Mouse (Mus musculus) midbrain, embryonic 15.5 days (tissue): ENCODE measurements at regions not wholly inside any gene's neighbourhood (a gene's known extent, or its start where the extent isn't known, plus 50 kb on each side); places are given as distances from the start of the nearest gene placed in this dataset.
"Not testable (repeated sequence)": the region's sequence is repeated elsewhere in the genome, so short reads cannot be mapped to it uniquely, and the experiment has no call there.

Experiments
- ATAC-seq: fragments of 200-750 bp; cut with Nextera tagmentation; replicated peaks from 2 replicates; pipeline ENCODE4 v1.8.0; 2017; ENCODE audit warnings: moderate TSS enrichment
- H3K27ac ChIP-seq: fragments of 300-500 bp; sonication (generic); 2 replicates; pipeline ENCODE4 v1.5.1; 2015; ENCODE audit warnings: mild to moderate bottlenecking, inconsistent platforms
- H3K27me3 ChIP-seq: fragments of 300-500 bp; sonication (generic); replicated peaks from 2 replicates; pipeline ENCODE4 v1.6.1; 2015; ENCODE audit warnings: inconsistent platforms
- H3K36me3 ChIP-seq: fragments of 300-500 bp; sonication (generic); replicated peaks from 2 replicates; pipeline ENCODE4 v1.6.1; 2015; ENCODE audit warnings: inconsistent platforms
- H3K4me1 ChIP-seq: fragments of 300-500 bp; sonication (generic); 2 replicates; pipeline ENCODE4 v1.6.1; 2015; ENCODE audit warnings: inconsistent platforms
- H3K4me2 ChIP-seq: fragments of 300-500 bp; sonication (generic); 2 replicates; pipeline ENCODE4 v1.6.1; 2015; ENCODE audit warnings: inconsistent platforms, mild to moderate bottlenecking, moderate library complexity
- H3K4me3 ChIP-seq: fragments of 300-500 bp; sonication (generic); 2 replicates; pipeline ENCODE4 v1.5.1; 2015; ENCODE audit warnings: mild to moderate bottlenecking, inconsistent platforms
- H3K9ac ChIP-seq: fragments of 300-500 bp; sonication (generic); 2 replicates; pipeline ENCODE4 v1.6.1; 2015; ENCODE audit warnings: mild to moderate bottlenecking, inconsistent platforms
- H3K9me3 ChIP-seq: fragments of 300-500 bp; sonication (generic); 2 replicates; pipeline ENCODE4 v1.6.1; 2016; ENCODE audit warnings: inconsistent platforms
- WGBS: fragments of 180-500 bp; shearing (Covaris S2); methylation state at CpG from one replicate; pipeline ENCODE4 v1.1.7; 2015; ENCODE audit warnings: mixed read lengths; 5-methylcytosine and 5-hydroxymethylcytosine counted together

DNA sequence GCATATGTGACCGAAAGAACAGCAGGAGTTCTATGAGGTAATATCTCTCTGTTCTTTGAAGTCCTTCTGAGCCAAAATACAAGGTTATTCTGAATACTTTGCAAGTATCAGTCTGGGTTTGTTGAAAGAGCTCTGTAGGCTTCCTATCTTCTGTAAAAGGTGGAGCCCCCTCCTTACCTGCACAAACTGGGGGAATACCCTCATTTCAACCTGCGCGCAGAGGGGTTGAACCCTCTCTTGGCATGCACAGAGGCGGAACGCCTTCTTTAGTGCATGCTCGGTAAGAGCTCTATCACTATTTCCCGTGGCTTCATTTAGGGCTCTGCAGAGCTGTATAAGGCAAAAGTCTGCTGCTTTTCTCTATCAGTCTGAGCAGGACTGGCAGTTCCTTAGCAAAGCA lies 113.0 kb upstream of the Klf3 start:
- 76% methylated on average over 7 of the region's 7 CpGs for WGBS
- ATAC-seq = no peak
- no peak overlapping the region for H3K9ac ChIP-seq
- H3K27ac ChIP-seq = no peak overlapping the region
- no peak overlapping the region for H3K4me2 ChIP-seq
- H3K4me3 ChIP-seq = no peak overlapping the region
- no peaks in the 10 kb centered on the region for H3K4me1 ChIP-seq
- H3K27me3 ChIP-seq = no peaks in the 10 kb centered on the region
- H3K9me3 ChIP-seq = no peaks in the 10 kb centered on the region
- no peaks in the 10 kb centered on the region for H3K36me3 ChIP-seq

DNA sequence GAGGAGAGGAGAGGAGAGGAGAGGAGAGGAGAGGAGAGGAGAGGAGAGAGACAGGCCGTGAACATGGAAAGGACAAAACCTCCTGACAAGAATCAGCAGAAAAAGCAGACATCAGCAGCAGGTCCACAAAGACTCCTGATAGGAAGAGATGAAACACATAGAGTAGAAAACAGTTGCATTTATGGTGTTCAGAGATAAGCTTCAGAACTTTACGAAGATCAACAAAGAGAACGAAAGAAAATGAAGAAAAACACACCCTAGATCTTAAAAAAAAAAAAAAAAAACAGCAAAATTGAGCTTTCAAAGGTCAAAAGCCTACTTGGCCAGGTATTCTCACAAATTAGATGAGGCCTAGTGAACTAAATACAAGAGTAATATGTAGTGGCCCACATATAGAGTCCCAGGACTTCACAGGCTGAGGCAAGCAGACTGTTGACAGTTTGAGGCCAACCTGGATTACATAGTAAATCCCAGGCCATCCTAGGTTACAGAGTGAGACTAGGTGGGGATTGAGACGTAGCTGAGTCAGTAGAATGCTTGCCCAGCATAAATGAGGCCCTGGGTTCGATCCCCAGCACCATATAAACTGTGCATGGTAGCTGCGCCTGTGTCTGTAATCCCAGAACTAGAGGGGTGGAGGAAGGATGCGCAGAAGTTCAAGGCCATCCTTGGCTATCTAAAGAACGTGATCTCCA lies 111.6 kb upstream of the Klf3 start:
- H3K4me1 ChIP-seq = no peaks in the 10 kb centered on the region
- ATAC-seq = no peak
- no peak overlapping the region for H3K27ac ChIP-seq
- no peaks in the 10 kb centered on the region for H3K27me3 ChIP-seq
- H3K4me2 ChIP-seq = no peak overlapping the region
- H3K9ac ChIP-seq = no peak overlapping the region
- WGBS = 92% methylated on average over 8 of the region's 8 CpGs
- H3K4me3 ChIP-seq = no peak overlapping the region
- H3K36me3 ChIP-seq = no peaks in the 10 kb centered on the region
- no peaks in the 10 kb centered on the region for H3K9me3 ChIP-seq

DNA sequence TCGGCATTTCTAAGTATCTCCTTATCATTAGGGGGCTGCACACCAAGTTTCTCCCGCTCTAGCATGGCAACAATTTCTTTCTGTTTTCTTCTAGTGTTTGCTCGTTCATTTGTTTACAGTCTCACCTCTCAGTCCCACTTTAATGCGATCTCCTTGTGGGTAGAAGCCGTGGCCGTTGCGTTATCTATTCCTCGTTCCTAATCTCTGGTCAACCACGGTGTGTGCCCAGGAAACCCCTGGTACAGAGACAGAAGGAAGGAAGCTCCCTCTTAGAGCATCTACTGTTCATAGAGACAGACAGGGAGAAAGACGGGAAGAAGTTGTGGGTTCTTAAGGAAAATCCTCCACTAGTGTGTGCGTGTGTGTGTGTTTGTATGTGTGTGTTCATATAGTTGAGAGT lies 110.9 kb upstream of the Klf3 start:
- Histone ChIP-seq H3K9ac (no peak overlapping the region), H3K4me3 (no peak overlapping the region), H3K36me3 (no peaks in the 10 kb centered on the region), H3K4me2 (no peak overlapping the region), H3K27me3 (no peaks in the 10 kb centered on the region), H3K9me3 (no peaks in the 10 kb centered on the region), H3K27ac (no peak overlapping the region), H3K4me1 (no peaks in the 10 kb centered on the region)
- no peak for ATAC-seq
- 94% methylated on average over 11 of the region's 11 CpGs for WGBS

DNA sequence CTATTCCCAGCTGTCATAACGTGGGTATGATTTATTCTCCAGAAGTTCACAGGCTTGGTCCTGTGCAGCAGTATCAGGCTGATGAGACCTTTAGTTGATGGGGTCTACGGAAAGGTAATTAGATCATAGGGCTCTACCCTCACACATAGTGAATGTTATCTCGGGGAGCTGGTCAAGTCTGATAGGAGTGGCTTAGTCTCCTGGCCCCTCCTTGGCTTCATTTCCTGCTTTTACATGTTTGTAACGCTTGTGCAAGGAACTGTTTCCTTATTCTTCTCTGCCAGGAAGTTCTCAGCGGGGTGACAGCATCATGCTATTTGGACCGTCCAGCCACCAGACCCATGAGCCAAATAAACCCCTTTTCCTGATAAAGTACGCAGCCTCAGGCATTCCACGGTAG lies 109.6 kb upstream of the Klf3 start:
- no peak overlapping the region for H3K27ac ChIP-seq
- H3K9ac ChIP-seq = no peak overlapping the region
- H3K4me3 ChIP-seq = no peak overlapping the region
- ATAC-seq = no peak
- 89% methylated on average over 8 of the region's 8 CpGs for WGBS
- H3K9me3 ChIP-seq = no peaks in the 10 kb centered on the region
- H3K4me2 ChIP-seq = no peak overlapping the region
- no peaks in the 10 kb centered on the region for H3K36me3 ChIP-seq
- H3K27me3 ChIP-seq = no peaks in the 10 kb centered on the region
- no peaks in the 10 kb centered on the region for H3K4me1 ChIP-seq

DNA sequence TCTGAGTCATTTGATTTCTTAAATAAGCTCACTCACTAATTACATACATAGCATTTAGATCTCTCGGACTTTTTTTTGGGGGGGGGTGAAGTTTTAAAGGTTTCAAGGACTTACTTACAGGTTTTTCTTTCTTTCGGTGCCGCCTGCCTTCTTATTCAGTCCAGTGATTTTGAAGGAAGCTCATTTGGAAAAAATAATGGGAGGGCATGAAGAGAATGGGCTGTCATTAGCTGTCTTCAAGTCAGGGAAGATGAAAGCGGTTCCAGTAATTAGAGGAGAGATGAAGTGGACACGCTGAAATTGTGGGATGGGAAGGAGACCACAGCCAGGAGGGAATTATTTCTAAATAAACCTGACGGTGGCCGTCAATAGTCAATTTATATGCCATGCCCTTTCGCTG lies 108.6 kb upstream of the Klf3 start:
- ATAC-seq = no peak
- 37% methylated on average over 8 of the region's 8 CpGs for WGBS
- H3K4me3 ChIP-seq = no peak overlapping the region
- H3K9me3 ChIP-seq = no peaks in the 10 kb centered on the region
- no peak overlapping the region for H3K9ac ChIP-seq
- no peak overlapping the region for H3K27ac ChIP-seq
- H3K27me3 ChIP-seq = no peaks in the 10 kb centered on the region
- no peak overlapping the region for H3K4me2 ChIP-seq
- no peaks in the 10 kb centered on the region for H3K4me1 ChIP-seq
- no peaks in the 10 kb centered on the region for H3K36me3 ChIP-seq

DNA sequence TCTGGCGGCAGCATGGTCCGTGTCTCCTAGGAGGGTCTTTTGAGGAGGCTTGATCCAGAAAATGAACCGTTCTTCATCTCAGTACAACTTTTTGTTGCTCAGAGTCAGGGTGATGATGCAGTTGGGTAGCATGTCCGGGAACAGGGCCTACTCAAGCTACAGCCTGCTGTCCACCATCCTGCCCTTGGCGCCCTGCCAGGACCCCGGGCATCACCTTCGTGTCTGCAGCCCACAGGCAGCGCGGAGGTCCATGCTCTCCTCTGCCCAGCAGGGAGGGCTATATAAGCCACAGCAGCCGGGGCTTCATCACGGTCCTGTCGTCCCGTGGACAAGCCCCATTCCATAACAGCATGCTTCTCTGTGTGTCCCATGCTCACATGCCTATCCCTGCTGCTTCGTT lies 107.1 kb upstream of the Klf3 start:
- Histone ChIP-seq H3K9ac (no peak overlapping the region), H3K36me3 (no peaks in the 10 kb centered on the region), H3K4me2 (no peak overlapping the region), H3K4me3 (no peak overlapping the region), H3K4me1 (no peaks in the 10 kb centered on the region), H3K27me3 (no peaks in the 10 kb centered on the region), H3K27ac (no peak overlapping the region), H3K9me3 (no peaks in the 10 kb centered on the region)
- ATAC-seq = no peak
- WGBS = 85% methylated on average over 14 of the region's 14 CpGs

DNA sequence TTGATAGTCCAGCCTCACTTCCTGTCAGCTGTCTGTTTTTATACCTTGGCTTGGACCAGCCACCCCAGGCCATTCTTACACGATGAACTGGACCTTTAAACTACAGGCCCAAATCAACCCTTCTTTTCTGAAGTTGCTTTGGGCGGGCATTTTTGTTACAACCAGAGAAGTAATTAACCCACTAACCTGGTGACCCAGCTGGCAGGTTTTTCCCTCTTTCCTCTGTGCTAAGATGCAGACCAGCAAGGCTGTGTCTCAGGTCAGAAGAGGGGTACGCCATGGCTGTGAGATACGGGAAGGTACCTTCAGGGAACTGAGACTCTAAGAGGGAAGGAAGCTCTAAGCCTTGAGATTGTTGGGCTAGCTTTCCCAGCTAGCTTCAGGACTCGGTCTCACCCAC lies 105.7 kb upstream of the Klf3 start:
- Histone ChIP-seq H3K36me3 (no peaks in the 10 kb centered on the region), H3K27ac (no peak overlapping the region), H3K27me3 (no peaks in the 10 kb centered on the region), H3K4me1 (peaks cover 9% of the 10 kb centered on the region; the same call in 1 of the 2 replicates), H3K4me2 (no peak overlapping the region), H3K9me3 (no peaks in the 10 kb centered on the region), H3K9ac (no peak overlapping the region), H3K4me3 (no peak overlapping the region)
- 90% methylated on average over 5 of the region's 5 CpGs for WGBS
- no peak for ATAC-seq

DNA sequence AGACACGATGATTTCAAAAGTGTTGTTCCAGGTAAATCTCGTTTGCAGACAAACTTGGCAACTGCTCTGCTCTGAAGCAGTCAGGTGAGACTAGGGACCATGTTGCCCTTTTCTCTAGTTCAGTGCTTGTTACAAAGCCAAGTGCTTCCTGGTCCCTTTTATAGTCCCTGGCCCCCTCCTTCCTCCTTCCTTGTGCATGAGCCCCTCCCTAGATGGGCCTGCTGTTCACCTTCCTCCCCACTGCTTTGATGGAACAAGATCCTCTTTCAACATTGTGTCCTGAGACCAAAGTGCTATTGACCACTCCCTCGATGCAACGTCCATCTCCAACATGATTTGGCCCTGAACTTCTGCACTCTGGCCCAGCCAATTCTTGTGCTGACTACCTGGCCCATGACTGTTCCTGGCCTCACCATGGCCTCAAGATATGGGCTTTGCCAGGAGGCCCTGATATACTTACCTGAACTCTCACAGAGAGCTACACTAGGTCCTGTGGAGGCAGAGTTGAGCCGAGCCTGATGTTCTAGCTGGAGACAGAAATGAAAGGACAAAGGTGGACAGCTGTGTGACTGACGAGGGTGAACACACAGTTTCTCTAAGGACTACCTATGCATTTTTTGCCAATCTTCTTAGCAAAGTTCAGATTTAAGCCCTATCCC lies 104.6 kb upstream of the Klf3 start:
- Histone ChIP-seq H3K27me3 (no peaks in the 10 kb centered on the region), H3K9ac (no peak overlapping the region), H3K4me2 (no peak overlapping the region), H3K9me3 (no peaks in the 10 kb centered on the region), H3K36me3 (no peaks in the 10 kb centered on the region), H3K4me3 (no peak overlapping the region), H3K27ac (no peak overlapping the region), H3K4me1 (peaks cover 14% of the 10 kb centered on the region; the same call in 1 of the 2 replicates)
- ATAC-seq = no peak
- 88% methylated on average over 6 of the region's 6 CpGs for WGBS

DNA sequence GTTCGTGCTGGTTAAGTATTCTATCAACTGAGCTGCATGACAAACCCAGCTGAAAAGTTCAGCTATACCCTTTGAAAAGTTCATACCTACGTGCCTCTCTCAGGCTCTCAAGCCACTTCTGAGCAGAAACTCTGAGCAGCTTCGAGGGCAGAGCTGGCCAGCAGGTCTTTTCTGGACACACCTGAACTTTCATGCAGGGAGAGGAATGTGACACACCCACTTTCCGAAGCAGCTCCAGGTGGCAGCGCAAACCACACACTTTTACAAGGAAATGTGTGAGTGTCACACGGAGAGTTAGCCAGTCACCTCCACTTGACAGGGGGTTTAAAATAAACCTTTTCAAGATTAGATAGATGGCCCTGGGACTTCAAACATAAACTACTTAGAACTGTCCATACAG lies 103.2 kb upstream of the Klf3 start:
- Histone ChIP-seq H3K4me2 (no peak overlapping the region), H3K9ac (no peak overlapping the region)
- WGBS = 92% methylated on average over 6 of the region's 6 CpGs

DNA sequence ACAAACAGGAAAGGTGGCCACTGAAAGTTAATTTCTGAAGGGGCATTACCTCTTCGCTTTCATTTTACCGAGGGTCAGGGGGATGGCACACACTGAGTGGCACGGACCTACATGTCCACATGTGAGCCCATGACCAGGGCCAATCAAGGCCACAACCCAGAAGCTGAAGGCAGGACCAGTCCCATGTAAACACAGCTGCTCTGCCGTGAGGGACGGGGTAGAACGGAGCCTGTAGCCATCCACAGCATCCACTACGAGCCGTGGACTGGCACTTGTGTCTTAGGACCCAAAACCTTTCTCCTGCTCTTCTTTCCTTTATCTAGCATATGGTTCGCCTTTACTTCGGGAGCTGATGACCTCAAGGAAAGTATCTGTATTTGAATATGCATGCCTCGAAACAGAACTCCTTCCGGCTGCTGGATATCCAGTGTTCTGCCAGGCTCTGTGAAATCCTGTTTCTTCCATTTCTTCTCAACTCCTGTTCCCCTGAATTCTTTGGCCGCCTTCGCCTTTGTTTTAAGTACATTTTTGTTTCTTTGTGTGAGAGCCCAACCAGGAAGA lies 101.9 kb upstream of the Klf3 start:
- Histone ChIP-seq H3K27ac (peak overlapping the region; percentile 73), H3K9ac (no peak overlapping the region), H3K4me1 (peaks cover 14% of the 10 kb centered on the region; the same call in 1 of the 2 replicates), H3K36me3 (no peaks in the 10 kb centered on the region), H3K4me3 (no peak overlapping the region), H3K4me2 (no peak overlapping the region; the same call in 1 of the 2 replicates), H3K9me3 (no peaks in the 10 kb centered on the region), H3K27me3 (no peaks in the 10 kb centered on the region)
- 57% methylated on average over 14 of the region's 14 CpGs for WGBS
- ATAC-seq = peak; percentile 50; the same call in 1 of the 2 replicates

More for the DNA sequence above, 103.2 kb upstream of the Klf3 start:
- Histone ChIP-seq H3K27ac (no peak overlapping the region), H3K9me3 (no peaks in the 10 kb centered on the region), H3K4me1 (peaks cover 14% of the 10 kb centered on the region; the same call in 1 of the 2 replicates), H3K4me3 (no peak overlapping the region), H3K36me3 (no peaks in the 10 kb centered on the region), H3K27me3 (no peaks in the 10 kb centered on the region)
- ATAC-seq = no peak

DNA sequence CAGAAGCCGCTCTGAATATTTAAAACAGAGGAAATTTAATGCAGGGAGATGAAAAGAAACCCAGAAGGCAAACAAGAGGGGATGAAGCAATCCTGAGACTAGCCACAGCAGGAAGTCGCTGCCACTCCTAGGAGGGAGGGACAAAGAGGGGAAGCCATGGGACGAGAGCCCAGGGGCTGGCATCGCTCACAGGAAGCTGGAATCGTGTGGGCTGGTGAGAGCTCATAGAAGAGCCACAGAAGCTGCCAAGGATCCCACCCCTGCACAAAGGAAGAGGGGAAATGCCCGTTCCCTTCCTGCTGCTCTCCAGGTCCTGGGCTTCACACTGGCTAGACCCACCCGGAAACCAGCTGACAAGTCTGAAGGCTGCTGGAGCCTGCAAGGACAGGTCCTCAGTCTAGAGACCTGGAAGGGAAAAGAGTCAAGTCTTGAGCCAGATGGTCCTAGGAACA lies 101.4 kb upstream of the Klf3 start:
- Histone ChIP-seq H3K27me3 (no peaks in the 10 kb centered on the region), H3K36me3 (no peaks in the 10 kb centered on the region), H3K9ac (no peak overlapping the region), H3K4me1 (peaks cover 14% of the 10 kb centered on the region; the same call in 1 of the 2 replicates), H3K4me2 (peak overlapping the region; percentile 14; the same call in 1 of the 2 replicates), H3K4me3 (no peak overlapping the region), H3K9me3 (no peaks in the 10 kb centered on the region), H3K27ac (peak overlapping the region; percentile 73)
- WGBS = 16% methylated on average over 7 of the region's 7 CpGs
- ATAC-seq = peak; percentile 84

DNA sequence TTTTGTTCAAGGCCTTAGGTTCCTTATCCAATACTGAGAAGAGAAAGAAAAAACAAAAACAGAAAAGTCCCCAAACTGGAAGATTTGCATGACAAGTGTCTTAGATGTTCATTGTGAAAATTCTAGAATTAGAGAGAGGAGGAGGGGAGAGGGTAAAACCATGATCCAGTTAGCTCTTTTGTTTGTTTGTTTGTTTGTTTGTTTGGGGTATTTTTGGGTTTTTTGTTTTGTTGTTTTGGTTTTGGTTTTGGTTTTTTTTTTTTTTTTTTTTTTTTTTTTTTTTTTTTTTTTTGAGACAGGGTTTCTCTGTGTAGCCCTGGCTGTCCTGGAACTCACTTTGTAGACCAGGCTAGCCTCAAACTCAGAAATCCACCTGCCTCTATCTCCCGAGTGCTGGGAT lies 100.8 kb upstream of the Klf3 start:
- not testable (repeated sequence) for H3K9me3 ChIP-seq, H3K36me3 ChIP-seq, H3K4me2 ChIP-seq, H3K9ac ChIP-seq, ATAC-seq, H3K4me3 ChIP-seq, H3K27me3 ChIP-seq
- Histone ChIP-seq H3K4me1 (peaks cover 14% of the 10 kb centered on the region; the same call in 1 of the 2 replicates), H3K27ac (peak overlapping the region; percentile 73)
- WGBS = 44% methylated on average over 1 of the region's 1 CpGs
